Mouse (Mus musculus) mesoderm, embryonic 11.5 days (tissue): Measurements from ENCODE around the gene Wdtc1.
A peak's percentile ranks its signal among the peaks of the same experiment; 100 is the strongest.

ENCODE experiments used
- DNase-seq: peaks from one replicate; pipeline ENCODE4 v3.0.0-alpha.2; 2012; ENCODE audit warnings: low read depth, low spot score

Gene Wdtc1

DNA sequence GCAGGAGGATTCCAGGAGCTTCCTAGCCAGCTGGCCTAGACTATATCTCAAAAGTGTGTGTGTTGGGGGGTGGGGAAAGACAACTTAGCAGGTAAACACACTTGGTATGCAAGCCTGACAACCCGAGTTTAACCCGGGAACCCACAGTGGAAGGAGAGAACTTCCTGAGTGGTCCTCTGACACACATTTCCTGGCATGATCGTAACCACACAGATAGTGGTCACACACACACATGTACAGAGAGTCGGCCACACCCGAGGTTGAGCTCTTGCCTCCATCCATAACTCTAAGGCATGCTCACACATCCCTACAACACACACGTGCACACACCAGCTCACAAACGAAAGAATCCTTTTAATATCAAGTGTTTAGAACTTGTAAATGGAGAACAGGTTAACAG lies 25.2 kb downstream of the Wdtc1 start:
- no peak for DNase-seq

DNA sequence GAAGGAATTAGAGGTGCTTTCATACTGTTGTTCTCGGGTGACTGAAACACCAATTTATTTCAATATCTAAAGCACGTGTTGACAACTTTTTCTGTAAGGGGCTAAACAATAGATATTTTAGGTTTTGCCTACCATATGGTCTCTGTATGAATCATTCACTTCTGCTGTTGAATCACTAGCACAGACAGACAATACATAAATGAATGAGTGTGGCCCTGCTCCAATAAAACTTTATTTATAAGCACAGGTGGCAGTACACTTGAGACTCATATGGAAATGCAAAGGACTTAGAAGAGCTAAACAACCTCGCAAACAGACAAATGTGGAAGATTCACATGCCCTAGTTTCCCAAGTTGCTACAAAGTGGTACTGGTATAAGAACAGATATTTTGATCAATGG lies 33.6 kb downstream of the Wdtc1 start:
- DNase-seq: no peak

DNA sequence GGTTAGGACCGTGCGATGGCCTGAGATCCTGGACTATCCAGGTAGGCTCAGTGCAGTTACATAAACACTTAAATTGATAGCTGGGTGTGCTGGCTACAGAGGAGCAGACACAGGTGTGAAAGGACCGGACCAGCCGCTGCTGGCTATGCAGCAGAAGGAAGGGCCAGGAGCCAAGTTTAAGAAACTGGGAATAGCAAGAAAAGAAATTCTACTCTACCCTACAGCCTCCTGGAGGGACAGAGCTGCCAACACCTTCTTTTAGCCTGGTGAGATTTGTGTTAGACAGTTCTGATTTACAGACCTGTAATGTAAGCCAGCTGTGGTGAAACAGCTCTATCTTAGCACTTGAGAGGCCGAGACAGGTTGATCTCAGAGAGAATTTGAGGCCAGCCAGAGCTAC lies 37.3 kb downstream of the Wdtc1 start:
- no peak for DNase-seq

DNA sequence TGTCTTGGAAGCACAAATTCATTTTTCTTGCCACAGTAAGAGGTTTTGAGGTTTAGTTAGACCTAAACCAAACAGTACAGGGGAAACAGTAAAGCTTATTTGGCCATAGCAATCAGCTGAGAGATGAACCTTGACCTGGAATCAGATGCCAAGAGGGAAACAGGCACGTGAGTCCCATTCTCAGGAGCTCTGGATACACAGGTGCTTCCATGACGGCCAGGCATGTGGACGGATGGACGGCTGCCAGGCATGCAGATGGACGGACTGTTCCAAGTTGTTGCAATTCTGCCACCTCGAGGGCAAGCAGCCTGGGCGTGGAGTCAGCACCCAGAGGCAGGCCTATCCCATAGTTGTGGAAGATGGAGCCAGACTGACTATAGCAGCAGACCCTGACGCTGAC lies 38.4 kb downstream of the Wdtc1 start:
- no peak for DNase-seq

DNA sequence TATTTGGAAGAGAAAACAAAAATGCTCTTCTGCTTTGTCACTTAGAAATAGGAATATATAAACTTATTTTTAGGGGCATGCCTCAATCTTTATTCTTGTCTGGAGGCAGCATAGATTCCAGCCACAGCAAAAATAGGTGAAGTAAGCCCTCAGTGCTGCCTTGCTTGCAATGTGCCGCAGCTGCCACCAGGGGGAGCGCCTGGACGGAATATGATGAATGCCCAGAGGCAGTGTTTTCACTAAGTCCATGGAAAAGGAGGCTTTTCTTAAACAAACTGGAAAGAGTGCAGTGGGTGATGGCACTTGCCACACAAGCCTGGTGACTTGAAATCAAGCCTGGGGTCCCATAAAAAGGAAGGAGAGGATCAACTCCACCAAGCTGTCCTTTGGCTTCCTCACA lies 43.3 kb downstream of the Wdtc1 start:
- DNase-seq: peak; percentile 84

DNA sequence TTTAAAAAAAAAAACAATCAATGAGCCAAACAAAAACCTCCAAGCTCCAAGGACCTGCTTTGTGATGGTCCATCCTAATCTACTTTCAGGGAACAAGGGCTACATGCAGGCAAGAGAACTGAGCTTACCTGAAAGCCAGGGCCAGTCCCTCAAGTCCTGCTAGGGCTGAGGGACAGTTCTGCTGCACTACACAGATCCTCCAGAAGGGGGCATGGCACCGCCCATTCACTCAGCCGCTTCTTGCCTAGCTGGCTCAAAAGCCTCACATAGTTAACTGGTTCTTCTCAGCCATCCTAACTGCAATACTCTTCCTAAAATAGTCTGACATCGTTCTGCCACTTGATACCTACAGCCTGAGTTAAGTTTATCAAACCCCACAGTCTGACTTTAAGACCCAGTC lies 46.0 kb downstream of the Wdtc1 start:
- DNase-seq: peak; percentile 72

DNA sequence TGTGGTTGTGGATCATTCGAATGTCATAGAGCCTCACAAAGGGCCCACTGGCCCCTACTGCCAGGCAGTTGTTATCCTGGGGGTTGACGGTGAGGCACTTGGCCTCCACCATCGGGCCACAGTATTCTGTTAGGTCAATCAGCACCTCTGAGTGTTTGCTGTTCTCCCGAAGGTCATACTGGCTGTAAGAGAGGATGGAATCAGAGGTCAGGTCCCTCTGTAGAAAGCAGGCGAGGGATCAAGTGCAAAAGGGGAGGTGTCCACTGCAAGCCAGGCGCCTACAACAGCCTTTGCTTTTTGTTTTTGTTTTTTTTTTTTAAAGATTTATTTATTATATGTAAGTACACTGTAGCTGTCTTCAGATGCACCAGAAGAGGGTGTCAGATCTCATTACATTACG lies 47.5 kb downstream of the Wdtc1 start:
- DNase-seq: no peak

DNA sequence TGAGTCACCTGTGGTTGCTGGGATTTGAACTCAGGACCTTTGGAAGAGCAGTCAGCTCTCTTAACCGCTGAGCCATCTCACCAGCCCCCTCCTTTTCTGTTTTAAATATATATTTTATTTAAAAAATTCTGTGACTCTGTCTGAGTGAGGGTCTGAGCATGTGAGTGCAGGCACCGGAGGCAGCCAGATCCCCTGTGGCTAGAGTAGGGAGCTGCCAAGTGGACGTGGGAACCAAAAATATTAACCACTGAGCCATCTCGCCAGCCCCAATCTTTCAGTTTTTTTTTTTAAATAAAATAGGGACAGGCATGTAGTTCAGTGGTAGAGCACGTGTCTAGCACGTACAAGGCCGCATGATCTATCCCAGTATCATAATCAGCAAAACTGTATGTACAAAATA lies 48.5 kb downstream of the Wdtc1 start:
- no peak for DNase-seq

DNA sequence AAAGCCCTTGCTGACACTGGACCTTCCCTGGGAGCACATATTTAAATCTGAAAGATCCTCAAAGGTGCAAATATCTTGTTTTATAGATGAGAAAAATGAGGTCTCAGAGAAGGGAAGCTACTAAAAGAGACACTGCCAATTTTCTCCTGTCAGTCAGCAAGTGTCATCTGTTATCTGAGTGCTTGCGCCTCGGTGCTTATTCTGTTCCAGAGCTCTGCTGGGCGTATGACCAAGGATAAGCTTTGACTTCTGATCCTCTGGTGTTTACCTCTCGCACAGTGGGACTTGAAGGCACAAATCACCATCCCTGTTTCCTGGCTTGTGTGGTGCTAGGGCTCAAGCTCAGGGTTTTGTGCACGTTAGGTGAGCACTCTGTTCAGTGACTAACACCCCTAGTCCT lies 50.6 kb downstream of the Wdtc1 start:
- no peak for DNase-seq

DNA sequence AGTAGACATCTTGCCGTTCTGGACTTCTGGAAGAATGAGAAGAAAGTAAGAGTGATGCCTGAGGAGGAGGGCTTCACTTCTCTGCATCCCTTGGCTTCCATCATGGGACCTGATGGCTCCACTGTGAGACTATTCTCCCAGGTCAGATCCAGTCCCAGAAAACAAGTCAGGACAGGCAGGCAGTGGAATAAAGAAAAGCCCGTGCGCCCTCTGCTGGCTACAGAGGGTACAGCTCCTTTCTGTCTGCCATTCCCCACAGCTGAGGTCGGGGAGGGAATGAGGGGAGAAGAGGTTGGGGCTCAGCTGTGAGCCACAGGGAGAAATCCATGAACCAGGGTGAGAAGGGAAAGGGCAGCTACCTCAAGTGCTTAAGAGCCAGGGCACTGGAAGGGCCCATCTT lies 51.5 kb downstream of the Wdtc1 start:
- DNase-seq: peak; percentile 75

DNA sequence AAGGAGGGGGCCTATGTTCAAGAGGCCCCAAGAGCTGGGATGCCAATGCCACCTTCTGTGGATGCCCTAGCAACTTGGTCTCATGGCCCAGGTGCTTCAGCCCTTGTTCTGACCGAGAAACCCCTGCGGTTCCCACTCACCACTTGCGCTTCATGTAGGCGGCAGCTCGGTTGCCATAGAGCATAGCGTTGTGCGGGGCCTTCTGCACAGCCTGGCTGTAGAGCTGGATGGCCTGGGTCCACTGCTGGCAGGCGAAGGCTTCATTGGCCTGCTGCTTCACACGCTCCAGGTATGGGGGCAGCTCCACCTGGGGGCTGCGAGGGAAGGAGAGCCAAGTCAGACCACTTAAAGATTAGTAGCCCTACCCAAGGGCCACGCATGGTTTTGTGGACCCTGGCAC lies 52.9 kb downstream of the Wdtc1 start:
- no peak for DNase-seq

DNA sequence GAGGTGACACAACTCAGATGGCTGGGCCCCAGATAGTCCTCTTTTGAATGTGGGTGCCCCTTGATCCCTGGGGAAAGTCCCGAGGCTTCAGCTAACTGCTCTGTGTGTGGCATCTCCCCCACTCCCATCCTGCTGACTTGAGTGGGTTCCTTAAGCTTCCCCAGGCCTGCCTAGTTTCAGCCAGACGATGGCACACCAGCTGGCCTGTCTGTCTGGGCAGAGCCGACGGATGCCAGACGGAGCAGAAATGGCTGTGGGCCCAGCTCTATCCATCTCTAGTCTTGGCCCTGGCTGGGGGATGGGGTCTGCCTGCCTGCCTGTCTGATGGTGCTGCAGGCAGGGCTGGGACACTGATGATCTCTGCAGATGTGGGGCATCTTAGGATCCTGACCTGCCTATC lies 53.6 kb downstream of the Wdtc1 start:
- DNase-seq: no peak

DNA sequence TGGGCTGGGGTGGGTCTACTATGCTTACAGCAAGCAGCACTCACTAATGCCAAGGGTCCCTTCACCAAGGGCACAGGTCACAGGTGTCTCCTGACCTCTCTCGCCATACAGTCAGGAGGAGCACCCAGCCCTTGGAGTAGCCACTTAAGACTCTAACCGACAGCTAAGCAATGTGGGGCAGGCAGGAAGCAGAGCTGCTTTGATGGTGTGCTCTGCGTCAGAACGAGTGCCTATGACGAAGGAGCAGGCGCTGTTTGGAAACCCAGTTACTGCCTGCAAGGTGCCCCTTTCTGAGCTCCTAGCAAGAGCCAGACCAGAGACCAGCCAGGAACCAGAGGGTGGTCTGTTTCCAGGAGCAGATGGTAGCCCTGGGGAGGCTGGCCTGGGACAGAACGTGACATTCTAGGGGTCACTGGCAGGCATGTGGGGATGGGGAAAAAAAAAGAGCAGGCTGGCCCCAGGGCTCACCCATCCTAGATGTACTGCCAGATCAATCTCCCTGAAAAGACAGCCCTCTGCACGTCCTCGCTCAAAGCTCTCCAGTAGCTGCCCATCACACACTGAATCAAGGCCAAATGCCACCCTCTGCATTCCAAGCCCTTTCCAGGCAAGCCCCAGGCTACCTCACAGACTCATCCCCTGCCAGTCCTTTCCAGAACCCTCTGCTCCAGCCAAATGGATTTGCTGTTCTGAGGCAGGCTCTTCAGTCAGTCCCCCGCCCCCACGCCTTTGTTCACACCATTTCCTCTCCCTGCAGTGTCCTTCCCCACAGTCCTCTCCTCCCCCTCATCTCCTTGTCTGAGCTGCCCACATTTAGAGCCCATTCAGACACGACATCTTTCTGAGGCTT lies 54.5 kb downstream of the Wdtc1 start:
- DNase-seq: peak; percentile 24

DNA sequence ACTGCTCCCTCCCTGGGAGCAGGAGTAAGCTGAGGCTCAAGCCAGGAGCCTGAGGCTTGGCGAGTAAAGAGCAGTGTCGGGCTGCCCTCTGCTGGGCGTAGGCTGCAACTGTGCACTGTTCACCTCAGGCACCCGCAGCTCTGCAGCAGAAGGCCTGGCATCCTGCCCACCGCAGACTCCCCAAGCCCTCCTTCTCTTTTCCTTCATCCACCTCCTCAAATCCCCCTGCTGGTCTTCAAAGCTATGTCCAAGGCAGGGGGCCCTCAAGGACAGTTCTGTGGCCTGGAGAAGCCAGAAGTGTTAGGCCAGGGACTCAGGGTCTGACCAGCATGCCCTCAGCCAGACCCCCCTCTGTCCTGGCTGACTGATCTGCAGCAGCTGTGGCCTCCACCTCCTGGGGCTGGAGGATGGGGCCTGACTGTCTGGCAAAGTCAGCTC lies 55.5 kb downstream of the Wdtc1 start:
- DNase-seq: peak; percentile 82

DNA sequence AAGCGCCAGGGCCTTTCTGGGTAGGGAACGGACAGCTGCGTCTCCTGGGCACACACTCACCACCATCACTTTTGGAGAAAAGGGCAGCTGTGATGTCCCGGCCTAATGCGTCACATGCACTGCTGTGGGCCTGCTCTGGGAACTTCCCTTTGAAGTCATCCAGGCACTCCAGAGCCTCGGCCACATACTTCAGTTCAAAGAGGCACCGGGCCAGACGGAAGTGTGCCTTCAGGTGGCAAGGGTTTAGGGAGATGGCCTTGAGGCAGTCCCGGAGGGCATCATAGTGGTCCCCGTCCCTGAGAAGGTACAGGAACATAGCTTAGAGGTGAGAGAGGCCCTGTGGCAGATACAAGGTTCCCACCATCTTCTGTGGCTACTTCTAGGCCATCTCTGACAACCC lies 55.9 kb downstream of the Wdtc1 start:
- DNase-seq: no peak

DNA sequence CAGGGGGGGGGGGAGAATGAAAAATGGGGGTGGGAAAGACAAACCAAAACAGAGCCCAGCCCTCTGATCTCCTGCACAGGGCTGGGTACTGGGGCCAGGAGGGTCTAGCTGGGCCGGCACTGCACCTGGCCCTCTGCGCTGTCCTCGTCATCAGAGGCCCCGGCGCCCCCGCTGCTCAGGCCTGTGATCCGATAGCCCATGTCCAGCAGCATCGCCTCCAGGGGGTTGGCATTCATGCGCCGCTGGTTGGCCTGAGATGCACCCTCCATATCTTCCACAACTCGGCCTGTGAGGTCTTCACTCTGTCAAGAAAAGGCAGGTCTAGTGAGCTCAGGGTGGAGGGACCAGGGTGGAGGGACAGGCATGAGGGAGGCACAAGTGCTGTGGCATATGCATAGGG lies 59.2 kb downstream of the Wdtc1 start:
- DNase-seq: no peak

DNA sequence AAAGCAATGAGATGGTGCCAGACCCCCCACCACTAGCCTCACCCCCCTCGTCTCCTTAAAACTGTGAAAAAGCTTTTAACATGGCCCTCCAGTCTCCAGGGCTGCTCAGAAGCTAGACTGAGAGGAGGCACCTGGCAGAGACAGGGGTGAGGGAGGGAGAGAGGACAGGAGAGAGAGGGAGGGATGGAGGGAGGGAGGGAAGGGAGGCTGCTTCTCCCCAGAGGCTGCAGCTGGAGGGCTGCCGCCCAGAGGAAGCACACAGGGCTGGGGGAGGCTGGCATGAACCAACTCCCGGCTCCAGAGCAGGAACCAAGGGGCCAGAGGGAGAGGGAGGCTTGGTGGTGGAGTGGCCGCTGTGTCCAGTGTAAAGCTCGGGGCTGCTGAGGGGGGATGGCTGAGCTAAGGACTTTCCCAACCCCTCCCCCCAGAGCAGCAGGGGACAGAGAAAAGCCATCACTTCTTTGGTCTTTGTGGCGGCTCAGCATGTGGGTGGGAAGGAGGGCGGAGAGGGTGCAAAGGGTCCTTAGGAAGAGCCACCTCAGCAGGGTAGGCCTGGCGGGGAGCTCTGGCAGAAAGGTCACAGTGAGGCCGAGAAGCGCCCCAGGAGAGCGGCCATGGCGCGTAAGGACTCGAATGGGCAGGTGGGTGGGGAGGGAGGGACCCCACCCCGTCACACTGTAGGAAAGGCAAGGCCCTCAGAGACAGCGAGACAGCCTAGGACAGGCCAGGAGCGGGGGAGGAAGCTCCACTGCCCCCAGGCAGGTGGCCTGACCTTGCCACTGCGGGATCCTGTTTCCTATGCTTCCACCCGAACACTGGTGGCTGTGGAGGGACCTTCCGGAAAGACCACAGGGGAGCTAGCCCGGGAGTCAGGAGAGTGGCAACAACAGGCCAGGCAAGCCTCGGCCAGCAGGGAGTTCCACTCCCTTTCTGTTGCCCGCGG lies 60.1 kb downstream of the Wdtc1 start:
- DNase-seq: peak; percentile 66

DNA sequence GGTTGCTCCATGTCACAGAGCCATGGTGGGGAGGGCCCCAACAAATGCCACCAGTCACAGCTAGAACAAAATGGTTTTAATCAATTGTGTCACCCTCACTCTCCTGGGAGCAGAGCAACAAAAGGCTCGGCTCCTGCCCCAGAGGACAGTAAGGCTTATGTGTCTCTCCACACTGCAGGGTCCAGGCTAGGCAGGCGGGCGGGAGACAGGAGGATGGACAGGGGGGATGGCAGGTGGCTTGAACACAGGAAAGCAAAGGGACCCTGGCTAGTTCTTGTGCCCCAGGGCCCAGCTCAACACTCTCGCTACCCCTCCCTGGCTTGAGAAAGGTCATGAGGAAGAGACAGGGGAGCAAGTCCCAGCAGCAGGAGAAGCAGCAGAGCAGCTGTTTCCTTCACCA lies 60.9 kb downstream of the Wdtc1 start:
- peak; percentile 37 for DNase-seq

DNA sequence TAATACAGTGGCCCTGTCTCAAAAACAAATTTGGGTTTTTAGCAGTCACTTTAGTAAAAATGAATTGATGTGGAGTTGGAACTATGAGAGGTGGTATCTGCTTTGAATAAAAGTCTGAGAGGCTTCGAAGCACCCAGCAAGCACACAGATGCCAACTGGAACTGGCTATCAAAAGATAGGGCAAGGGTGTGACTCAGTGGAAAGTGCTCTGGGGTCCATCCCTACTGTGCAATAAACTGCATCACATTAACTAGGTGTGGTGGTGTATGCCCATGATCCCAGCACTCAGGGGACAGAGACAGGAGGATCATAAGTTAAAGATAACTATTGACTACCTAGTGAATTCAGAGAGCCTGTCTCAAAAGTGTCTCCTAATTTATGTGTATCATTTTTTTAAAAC lies 62.0 kb downstream of the Wdtc1 start:
- no peak for DNase-seq

DNA sequence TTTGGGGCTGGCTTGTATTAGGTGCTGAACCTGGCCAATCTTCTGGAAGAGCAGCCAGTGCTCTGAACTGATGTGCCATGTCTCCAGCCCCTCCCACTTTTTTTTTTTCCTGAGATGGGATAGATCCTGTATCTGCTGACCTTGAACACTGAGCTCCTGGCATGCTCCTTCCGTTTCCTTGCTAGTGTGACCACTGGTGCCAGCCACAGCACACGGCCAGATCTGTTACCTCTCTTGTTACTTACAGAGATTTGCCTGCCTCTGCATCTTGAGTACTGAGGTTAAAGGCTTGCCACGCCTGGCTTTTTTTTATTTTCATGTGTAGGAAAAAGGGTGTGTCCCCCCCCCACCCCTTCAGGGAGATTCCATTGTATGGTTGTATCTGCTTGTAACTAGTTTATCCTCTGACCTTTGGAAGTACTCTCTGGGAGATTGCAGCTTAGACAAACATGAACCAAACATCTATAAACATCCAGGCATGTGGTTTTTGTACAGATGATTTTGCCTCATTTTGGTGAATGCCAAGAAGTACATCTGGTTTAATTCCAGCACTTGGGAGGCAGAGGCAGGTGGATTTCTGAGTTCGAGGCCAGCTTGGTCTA lies 66.7 kb downstream of the Wdtc1 start:
- DNase-seq: no peak

DNA sequence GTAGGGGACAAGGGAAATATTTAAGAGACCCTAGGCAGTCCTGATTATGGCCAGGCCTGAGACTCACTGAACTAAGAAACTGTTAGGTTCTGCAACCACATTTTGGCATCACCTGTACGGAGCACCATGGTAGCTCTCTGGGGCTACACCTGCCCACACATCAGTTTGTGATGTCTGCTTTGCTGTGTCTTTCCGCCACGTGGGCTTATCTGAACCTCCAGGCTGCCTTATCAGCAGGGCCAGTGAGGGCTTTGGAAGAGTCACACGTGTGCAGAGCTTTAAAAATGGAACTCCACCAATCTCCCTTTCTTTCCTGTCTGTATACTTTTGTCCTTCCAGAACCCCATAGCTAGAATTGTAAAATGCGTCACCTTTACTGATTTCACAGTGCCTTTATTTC lies 67.3 kb downstream of the Wdtc1 start:
- DNase-seq: no peak

DNA sequence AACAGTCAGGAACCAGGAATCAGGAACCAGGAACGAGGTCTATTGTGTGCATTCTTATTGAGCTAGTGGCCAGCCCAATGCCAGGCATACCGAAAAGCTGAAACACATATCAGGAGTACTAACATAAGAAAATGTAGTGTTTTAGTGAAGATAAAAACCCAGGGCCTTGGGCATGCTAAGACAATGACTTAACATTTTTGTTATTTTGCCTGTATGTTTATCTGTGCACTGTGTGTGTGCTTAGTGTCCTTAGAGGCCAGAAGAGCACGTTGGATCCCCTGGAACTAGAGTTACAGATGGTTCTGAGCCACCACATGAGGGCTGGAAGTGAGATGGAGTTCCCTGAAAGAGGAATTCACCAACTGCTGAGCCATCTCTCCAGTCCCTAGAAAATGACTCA lies 68.0 kb downstream of the Wdtc1 start:
- DNase-seq: no peak
